Mouse (Mus musculus): ENCODE data around the gene Fam166b. TPM values are rescaled to one million over a fixed set of nuclear protein-coding genes. Genes with fewer than 3 reads are reported as not detected.

Fam166b gene
- total and polyA plus RNA-seq, 3 experiments: not detected

GRCm38 (mm10) chr4:43404697-43405096 lies 24.2 kb downstream of the Fam166b start:
- in situ Hi-C loops (cut with MboI; ENCODE audit: low pct_ligation_motif_present, low pct_unique_long_range_greater_than_20kb, low sequenced_read_pairs) (loop anchor here (25.0 kb wide), 1 partner anchor 317 kb away; no protein-coding TSS in a partner anchor), dilution Hi-C loops (cut with MboI; ENCODE audit: extremely low pct_ligation_motif_present, extremely low pct_unique_long_range_greater_than_20kb, low sequenced_read_pairs) (no loop called here)
- Histone ChIP-seq H3K36me3 (replicated peaks in 1 of 2; ENCODE audit: control insufficient read depth in 1 of 2, insufficient read depth in 1 of 2, low read length in 1 of 2) (no peaks in the 10 kb centered on the region), H3K4me3 (replicated peaks in 1 of 3; ENCODE audit: low read depth in 2 of 3, low read length in 2 of 3, poor library complexity in 1 of 3) (no peak overlapping the region), H3K27me3 (replicated peaks) (peaks cover 14% of the 10 kb centered on the region), H3K4me2 (ENCODE audit: insufficient read depth, low read depth, poor library complexity, severe bottlenecking) (no peak overlapping the region), H3K9me3 (replicated peaks; ENCODE audit: low read length) (no peaks in the 10 kb centered on the region), H3K79me2 (replicated peaks; ENCODE audit: control insufficient read depth, extremely low read depth, insufficient read depth, poor library complexity, severe bottlenecking) (no peaks in the 10 kb centered on the region), H3K4me1 (ENCODE audit: control insufficient read depth in 1 of 2, insufficient read depth in 2 of 2) (peaks cover 0 to 6% of the 10 kb centered on the region in 2 experiments; a peak in 1 of 4 replicates), H3K9ac (ENCODE audit: insufficient read depth, low read depth) (no peak overlapping the region), H3K27ac (ENCODE audit: insufficient read depth, low read depth) (no peak overlapping the region)
- DNase-seq (ENCODE audit: extremely low read depth): no peak
- TF ChIP-seq IRF4 (IDR thresholded peaks at IDR 0.05; ENCODE audit: low read depth, low read length) (no peak), NELFE (IDR thresholded peaks at IDR 0.05; ENCODE audit: low read depth, low read length) (no peak), CHD2 (IDR thresholded peaks at IDR 0.05; ENCODE audit: low read length) (no peak), USF1 (IDR thresholded peaks at IDR 0.05; ENCODE audit: low read depth, low read length) (no peak), CHD1 (IDR thresholded peaks at IDR 0.05; ENCODE audit: low read depth, low read length) (no peak), ZKSCAN1 (IDR thresholded peaks at IDR 0.05; ENCODE audit: borderline replicate concordance, low read depth, low read length) (no peak), TCF12 (IDR thresholded peaks at IDR 0.05; ENCODE audit: low read depth, low read length) (no peak)

GRCm38 (mm10) chr4:43402212-43402611 lies 26.7 kb downstream of the Fam166b start:
- dilution Hi-C loops (cut with MboI; ENCODE audit: extremely low pct_ligation_motif_present, extremely low pct_unique_long_range_greater_than_20kb, low sequenced_read_pairs): no loop called here
- H3K27ac ChIP-seq (ENCODE audit: insufficient read depth, low read depth): no peak overlapping the region
- H3K4me2 ChIP-seq (ENCODE audit: insufficient read depth, low read depth, poor library complexity, severe bottlenecking): no peak overlapping the region
- TF ChIP-seq JUN (IDR thresholded peaks at IDR 0.05; ENCODE audit: insufficient read depth, low read depth, low read length) (no peak), RCOR1 (conservative IDR thresholded peaks at IDR 0.05; ENCODE audit: low read depth, low read length) (no peak), MAFK (IDR thresholded peaks at IDR 0.05; ENCODE audit: insufficient replicate concordance, low read length) (no peak), MYC (IDR thresholded peaks at IDR 0.05; ENCODE audit: low read depth, low read length) (no peak), RAD21 (IDR thresholded peaks at IDR 0.05; ENCODE audit: low read depth, low read length) (no peak)
- DNase-seq (ENCODE audit: extremely low read depth): no peak
- H3K4me3 ChIP-seq (replicated peaks in 1 of 3; ENCODE audit: low read depth in 2 of 3, low read length in 2 of 3, poor library complexity in 1 of 3): no peak overlapping the region
- peaks cover 20% of the 10 kb centered on the region for H3K27me3 ChIP-seq (replicated peaks)
- no peaks in the 10 kb centered on the region for H3K79me2 ChIP-seq (replicated peaks; ENCODE audit: control insufficient read depth, extremely low read depth, insufficient read depth, poor library complexity, severe bottlenecking)
- peaks cover 0 to 6% of the 10 kb centered on the region in 2 experiments; a peak in 1 of 4 replicates for H3K4me1 ChIP-seq (ENCODE audit: control insufficient read depth in 1 of 2, insufficient read depth in 2 of 2)
- H3K9ac ChIP-seq (ENCODE audit: insufficient read depth, low read depth): no peak overlapping the region
- H3K9me3 ChIP-seq (replicated peaks; ENCODE audit: low read length): no peaks in the 10 kb centered on the region
- no peaks in the 10 kb centered on the region for H3K36me3 ChIP-seq (replicated peaks in 1 of 2; ENCODE audit: control insufficient read depth in 1 of 2, insufficient read depth in 1 of 2, low read length in 1 of 2)
- in situ Hi-C loops (cut with MboI; ENCODE audit: low pct_ligation_motif_present, low pct_unique_long_range_greater_than_20kb, low sequenced_read_pairs): loop anchor here (25.0 kb wide), 1 partner anchor 315 kb away; no protein-coding TSS in a partner anchor

DNA sequence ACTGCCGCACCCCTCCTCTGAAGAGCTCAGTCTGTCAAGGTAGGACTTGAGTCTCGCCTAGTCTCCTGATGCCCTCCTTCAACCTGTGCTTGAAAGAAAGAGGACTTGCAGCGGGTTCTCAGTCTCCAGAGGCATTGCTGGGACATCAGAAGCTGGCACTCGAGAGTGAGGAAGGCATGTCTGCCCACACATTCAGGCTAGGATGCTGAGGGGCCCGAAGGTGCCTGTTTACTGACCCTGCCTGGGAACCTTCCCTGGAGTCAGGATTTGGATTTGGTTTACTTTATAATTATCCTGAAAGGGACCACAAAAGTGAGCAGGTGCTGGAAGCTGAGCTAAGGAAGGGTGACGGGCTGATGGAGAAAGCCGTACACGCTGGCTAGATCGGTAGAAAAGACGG lies 27.4 kb downstream of the Fam166b start:
- TF ChIP-seq CHD2 (IDR thresholded peaks at IDR 0.05; ENCODE audit: low read length) (no peak), SMC3 (IDR thresholded peaks at IDR 0.05; ENCODE audit: low read depth, low read length) (no peak), SIN3A (IDR thresholded peaks at IDR 0.05; ENCODE audit: low read length) (no peak), MAZ (IDR thresholded peaks at IDR 0.05; ENCODE audit: low read depth, low read length) (no peak), IRF4 (IDR thresholded peaks at IDR 0.05; ENCODE audit: low read depth, low read length) (no peak), ELF1 (IDR thresholded peaks at IDR 0.05; ENCODE audit: low read depth, low read length) (no peak), MAX (IDR thresholded peaks at IDR 0.05; ENCODE audit: low read length) (no peak)
- H3K79me2 ChIP-seq (replicated peaks; ENCODE audit: control insufficient read depth, extremely low read depth, insufficient read depth, poor library complexity, severe bottlenecking): no peaks in the 10 kb centered on the region
- no peak overlapping the region for H3K9ac ChIP-seq (ENCODE audit: insufficient read depth, low read depth)
- dilution Hi-C loops (cut with MboI; ENCODE audit: extremely low pct_ligation_motif_present, extremely low pct_unique_long_range_greater_than_20kb, low sequenced_read_pairs) (no loop called here), in situ Hi-C loops (cut with MboI; ENCODE audit: low pct_ligation_motif_present, low pct_unique_long_range_greater_than_20kb, low sequenced_read_pairs) (loop anchor here (25.0 kb wide), 1 partner anchor 314 kb away; no protein-coding TSS in a partner anchor)
- no peaks in the 10 kb centered on the region for H3K36me3 ChIP-seq (replicated peaks in 1 of 2; ENCODE audit: control insufficient read depth in 1 of 2, insufficient read depth in 1 of 2, low read length in 1 of 2)
- no peak overlapping the region for H3K4me2 ChIP-seq (ENCODE audit: insufficient read depth, low read depth, poor library complexity, severe bottlenecking)
- no peaks in the 10 kb centered on the region for H3K9me3 ChIP-seq (replicated peaks; ENCODE audit: low read length)
- H3K27ac ChIP-seq (ENCODE audit: insufficient read depth, low read depth): no peak overlapping the region
- H3K4me1 ChIP-seq (ENCODE audit: control insufficient read depth in 1 of 2, insufficient read depth in 2 of 2): peaks cover 0 to 6% of the 10 kb centered on the region in 2 experiments; a peak in 1 of 4 replicates
- H3K4me3 ChIP-seq (replicated peaks in 1 of 3; ENCODE audit: low read depth in 2 of 3, low read length in 2 of 3, poor library complexity in 1 of 3): no peak overlapping the region
- H3K27me3 ChIP-seq (replicated peaks): peaks cover 21% of the 10 kb centered on the region
- DNase-seq (ENCODE audit: extremely low read depth): no peak
